Mouse (Mus musculus) cerebellum, postnatal 25 days (tissue): Measurements from ENCODE around the gene Olfr678.
"Not testable (repeated sequence)": the region's sequence is repeated elsewhere in the genome, so short reads cannot be mapped to it uniquely, and the experiment has no call there.

Source experiments
- DNase-seq, 2 experiments: peaks; one replicate each; pipeline ENCODE4 v3.0.0; 2021; ENCODE audit warnings: mixed read lengths in 2 of 2

Gene Olfr678

DNA sequence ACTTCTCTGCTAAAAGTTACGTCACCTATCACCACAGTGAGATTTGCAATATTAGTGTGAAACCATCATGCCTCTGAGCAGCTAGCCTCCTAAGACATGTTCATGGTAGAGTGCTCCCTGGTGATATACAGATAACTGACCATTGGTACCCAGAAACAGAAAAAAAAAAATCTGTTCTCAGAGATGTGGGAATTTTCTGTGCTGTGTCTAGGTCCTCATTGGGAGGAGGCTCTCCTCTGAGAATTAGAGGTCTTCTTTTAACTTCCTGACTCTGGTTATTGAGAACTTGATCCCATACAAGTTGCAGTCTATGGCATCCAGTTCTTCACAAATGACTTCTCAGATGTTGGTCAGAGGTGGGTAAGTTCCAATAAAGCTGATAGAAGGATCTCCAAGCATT, at the start of gene Olfr678:
Olfr678 (plus strand) TSS at position 301 of the 400 bp plus-strand sequence.
- DNase-seq, result no peak

GRCm38 (mm10) chr7:105022530-105022929, 41.7 kb upstream of the Olfr678 start:
- DNase-seq, result no peak

GRCm38 (mm10) chr7:105028360-105028759, 35.9 kb upstream of the Olfr678 start, which contains the start of gene Olfr675:
TSS of gene Olfr675 (minus strand) at chr7:105028460.
- DNase-seq, result no peak

- DNase-seq, result no peak
These were observed 31.9 kb upstream of the Olfr678 start, which contains the start of gene Olfr676 for GRCm38 (mm10) chr7:105032398-105032797. TSS of gene Olfr676 (plus strand) at chr7:105032698.

DNA sequence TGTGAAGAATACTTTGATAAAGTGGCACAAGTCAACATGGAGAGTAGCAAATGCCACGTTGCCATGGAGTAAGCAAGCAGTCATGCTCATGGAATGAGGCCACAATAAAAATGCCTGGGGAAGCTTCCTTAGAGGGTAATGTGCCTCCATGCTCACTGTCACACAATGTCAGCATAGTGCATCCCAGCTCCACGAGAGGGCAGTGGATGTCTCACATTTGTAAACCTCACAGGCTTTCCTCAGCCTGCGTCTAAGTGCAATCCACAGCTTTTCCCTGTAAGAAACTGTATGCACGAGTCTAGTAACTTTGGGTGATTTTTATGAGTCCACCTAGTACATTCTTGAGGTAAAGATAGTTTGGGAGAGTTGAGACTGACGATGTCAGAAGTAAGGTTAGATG, 30.4 kb upstream of the Olfr678 start:
- DNase-seq, result not testable (repeated sequence)

- DNase-seq, result no peak
These were observed 5.3 kb upstream of the Olfr678 start for GRCm38 (mm10) chr7:105058951-105059350.

GRCm38 (mm10) chr7:105080905-105081304, 16.6 kb downstream of the Olfr678 start, which contains the start of gene Olfr679:
TSS of gene Olfr679 (plus strand) at chr7:105081205.
- no peak for DNase-seq

GRCm38 (mm10) chr7:105092717-105093116, 28.4 kb downstream of the Olfr678 start, which contains the start of gene Olfr680-ps1:
TSS of gene Olfr680-ps1 (minus strand) at chr7:105092817.
- DNase-seq, result not testable (repeated sequence)

DNA sequence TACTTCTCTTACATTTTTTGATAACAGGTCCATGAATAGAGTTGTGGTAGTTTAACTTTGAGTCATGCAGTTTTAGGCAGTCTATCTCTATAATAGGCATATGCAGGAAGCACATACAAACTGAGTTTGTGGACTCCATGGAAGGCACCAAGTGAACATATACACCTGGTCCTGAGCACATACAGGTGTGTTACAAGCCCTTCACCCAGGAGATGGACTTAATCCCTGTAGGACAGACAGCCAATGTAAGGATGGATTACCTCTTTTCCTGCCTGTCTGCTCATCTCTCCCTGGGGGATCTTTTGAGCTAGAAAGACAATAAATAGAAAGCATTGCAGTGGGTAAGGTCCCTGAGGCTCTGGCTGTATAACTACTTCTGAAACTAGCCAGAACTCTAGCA, 52.3 kb downstream of the Olfr678 start, which contains the start of gene Olfr681:
Olfr681 (plus strand) TSS at position 301 of the 400 bp plus-strand sequence.
- no peak for DNase-seq
